Mouse (Mus musculus) stomach, postnatal 0 days (tissue): Measurements from ENCODE around the gene Otx1.

Experiments used
- CTCF ChIP-seq: IDR thresholded peaks from 2 replicates; pipeline ENCODE4 v1.5.1; 2016; ENCODE audit warnings: antibody characterized with exemption, low read depth, mild to moderate bottlenecking, moderate library complexity
- EP300 ChIP-seq: optimal IDR thresholded peaks from 2 replicates; pipeline ENCODE3; 2016; ENCODE audit warnings: antibody characterized with exemption

DNA sequence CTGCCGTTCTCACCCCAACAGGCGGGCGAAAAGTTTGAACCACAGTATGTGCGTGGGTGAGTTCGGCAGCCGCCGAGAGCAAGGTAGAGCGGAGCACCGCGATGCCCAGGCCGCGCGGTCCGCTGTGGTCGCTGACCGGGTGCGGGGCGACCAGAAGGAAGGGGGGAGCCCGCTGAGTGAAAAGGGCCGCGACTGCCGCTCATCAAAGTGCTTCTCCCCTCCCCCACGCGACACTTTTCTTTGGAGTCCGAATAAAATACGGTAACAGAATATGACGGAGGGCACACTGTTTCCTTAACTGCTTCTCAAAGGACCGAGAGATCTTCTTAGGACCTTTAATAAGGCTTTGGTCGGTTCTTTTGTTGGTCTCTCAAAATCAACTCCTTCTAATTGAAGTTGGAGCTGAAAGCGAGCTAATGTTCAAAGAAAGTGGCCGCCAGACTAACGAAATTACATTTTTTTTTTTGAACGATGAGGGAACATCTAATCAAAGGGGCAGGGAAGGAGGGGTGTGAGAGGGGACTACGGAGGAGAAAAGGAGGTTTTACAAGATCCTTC lies at the start of gene Otx1:
- no peak for TF ChIP-seq CTCF
- TF ChIP-seq EP300, result no peak
